Mouse (Mus musculus) 3134 (cell line): Measurements from ENCODE around the gene Bmx.

ENCODE experiments used
- DNase-seq: peaks from one replicate; pipeline ENCODE4 v3.0.0-alpha.2; 2011; ENCODE audit warnings: low spot score; ENCODE audit not compliant: insufficient read length; ENCODE audit errors: extremely low read depth

The Bmx gene

DNA sequence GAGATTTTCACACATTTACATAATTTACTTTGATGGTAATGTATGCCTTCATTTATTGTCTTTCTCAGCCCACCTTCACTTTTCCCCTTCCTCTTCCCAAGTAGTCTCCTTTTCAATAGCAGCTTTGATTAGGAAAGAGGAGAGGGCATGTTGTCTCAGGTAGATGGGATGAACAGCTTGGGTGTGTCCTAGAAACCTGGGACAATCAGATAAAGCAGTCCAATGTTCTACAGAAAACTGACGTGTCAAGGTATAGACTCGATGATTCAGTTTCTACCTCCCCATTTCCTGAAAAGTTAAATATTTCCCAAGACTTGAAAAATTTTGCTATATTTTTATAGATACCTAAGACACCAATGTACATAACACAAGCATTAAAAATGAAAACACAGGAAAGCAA is 79.1 kb downstream of the Bmx start:
- DNase-seq, result no peak

- no peak for DNase-seq
Observed at GRCm38 (mm10) chrX:164175780-164176179, 82.2 kb downstream of the Bmx start.

DNA sequence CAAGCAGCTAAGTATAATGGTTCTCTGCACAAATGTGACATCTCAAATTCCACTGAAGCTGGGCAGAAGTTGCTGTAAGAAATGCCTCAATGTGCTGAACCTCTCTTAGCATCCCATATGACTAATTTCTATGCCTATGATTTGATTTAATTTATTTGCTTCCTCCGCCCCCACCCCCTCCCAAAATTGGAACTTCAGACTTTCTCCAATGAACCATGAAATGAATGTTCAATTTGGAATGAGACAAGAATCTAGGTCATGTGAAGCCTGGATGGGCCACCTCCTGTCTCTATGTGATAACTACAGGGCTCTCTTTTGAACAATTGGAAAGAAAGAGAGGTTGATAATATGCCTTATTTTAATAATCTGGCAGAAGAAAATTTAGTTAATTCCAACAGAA is 82.7 kb downstream of the Bmx start:
- DNase-seq, result no peak

- DNase-seq, result no peak
Observed at GRCm38 (mm10) chrX:164173880-164174279, 84.1 kb downstream of the Bmx start.

- no peak for DNase-seq
Observed at GRCm38 (mm10) chrX:164171034-164171433, 87.0 kb downstream of the Bmx start.

GRCm38 (mm10) chrX:164164681-164165080 is 93.3 kb downstream of the Bmx start:
- no peak for DNase-seq

DNA sequence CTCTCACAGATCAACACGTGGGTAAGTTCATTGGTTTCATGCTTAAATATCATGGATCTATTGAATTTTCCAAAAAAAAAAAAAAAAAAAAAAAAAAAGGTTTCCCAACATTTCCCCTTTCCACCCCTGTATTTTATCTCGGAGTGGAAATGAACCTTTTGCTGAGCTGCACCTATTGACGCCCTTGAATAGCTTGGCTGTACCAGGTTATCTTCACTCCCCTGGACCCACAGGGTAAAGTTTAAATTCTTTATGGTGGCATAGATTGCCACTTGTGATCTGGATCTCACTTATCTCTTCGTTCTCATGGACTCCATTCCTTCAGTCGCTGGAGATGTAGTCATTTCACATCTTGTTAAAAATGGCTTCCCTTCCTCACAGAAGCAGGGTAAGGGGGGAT is 103.4 kb downstream of the Bmx start:
- DNase-seq, result no peak

DNA sequence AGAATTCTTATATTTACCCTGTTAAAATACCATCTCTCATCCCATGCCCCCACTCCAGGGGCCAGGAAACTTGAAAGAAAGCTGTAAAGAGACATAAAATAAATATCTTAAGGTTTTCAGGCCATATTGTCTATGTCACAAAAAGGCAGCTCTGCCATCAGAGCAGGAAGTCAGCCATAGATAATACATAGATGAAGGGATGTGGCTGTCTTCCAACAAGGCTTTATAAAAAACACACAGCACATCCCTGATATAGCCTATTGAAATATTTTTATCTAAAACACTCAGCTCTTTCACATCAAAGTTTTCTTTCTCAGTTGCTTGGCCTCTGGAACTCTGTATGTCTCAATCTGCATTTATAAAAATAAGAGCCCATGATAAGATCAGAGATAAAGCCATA is 104.4 kb downstream of the Bmx start:
- DNase-seq, result no peak

GRCm38 (mm10) chrX:164152703-164153102 is 105.3 kb downstream of the Bmx start:
- no peak for DNase-seq

- no peak for DNase-seq
Observed at GRCm38 (mm10) chrX:164145463-164146250, 112.3 kb downstream of the Bmx start.
